Mouse (Mus musculus) brain, embryonic 18.5 days (tissue): ENCODE results near the gene Gm49325.

Experiments
- DNase-seq: peaks from one replicate; pipeline ENCODE4 v3.0.0-alpha.2; 2012; ENCODE audit warnings: low read depth, low spot score

Gm49325 gene

DNA sequence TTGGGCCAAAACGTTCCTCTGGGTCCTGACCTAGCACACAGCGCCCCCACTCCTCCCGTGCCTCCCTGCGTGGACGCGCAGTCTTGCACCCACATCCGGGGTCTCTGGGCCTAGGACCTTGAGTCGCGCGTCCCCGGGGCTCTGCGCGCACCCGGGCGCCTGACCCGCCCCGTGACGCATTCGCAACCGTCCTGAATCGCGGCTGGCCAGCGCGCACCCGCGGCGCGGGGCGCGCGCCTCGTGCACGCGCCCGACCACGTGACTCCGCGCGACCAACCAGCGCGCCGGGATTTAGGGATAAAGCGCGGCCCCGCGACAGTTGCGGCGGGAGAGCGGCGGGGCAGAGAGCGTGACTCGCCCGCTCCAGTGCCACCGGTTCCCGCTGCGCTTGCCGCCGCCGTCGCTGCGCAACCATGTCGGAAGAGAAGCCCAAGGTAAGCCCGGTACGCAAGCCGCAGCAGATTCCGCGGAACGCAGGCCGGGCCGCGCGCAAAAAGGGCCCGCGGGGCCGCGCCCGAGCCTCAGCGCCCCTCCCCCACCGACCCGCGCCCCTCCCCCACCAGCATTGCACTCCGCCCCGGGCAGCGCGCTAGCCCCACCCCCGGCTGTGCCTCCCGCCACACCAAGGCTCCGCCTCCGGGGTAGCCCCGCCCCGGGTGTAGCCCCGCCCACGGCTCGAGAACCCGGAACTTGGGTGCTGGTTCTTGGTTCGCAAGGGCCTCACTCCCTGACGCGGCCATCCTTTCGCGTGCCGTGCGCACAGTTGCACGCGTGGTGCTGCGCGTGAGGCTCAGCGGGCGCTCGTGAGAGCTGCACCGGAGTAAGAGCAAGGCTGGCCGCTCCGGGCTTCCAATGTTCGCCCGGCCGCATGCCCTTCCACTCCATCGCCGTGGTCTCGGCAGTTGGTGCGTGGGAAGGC is at the start of gene Gm49325, which contains the start of gene Sumo3:
TSS of gene Gm49325 (plus strand) at position 290 of the 919 bp plus-strand sequence.
TSS of gene Sumo3 (plus strand) at position 190 of the 919 bp plus-strand sequence.
- no peak for DNase-seq

DNA sequence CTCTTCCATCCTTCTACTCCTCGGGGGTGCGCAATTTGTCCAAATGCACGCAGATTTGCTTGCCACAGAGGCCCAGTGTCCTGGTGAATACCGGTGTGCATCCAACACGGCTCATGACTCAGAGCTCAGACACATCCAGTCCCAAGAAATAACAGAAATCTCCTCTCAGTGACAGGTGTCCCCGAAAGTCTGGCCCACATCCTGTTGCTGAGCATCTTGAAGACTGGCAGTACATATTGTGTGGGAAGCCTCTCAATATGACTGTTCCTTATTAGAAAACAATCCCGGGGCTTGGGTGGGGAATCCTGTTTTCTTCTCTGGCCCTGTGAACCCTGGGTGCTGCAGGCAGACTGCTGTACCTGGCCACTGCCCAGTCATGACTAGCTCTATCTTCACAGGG is 49.4 kb upstream of the Gm49325 start:
- no peak for DNase-seq

DNA sequence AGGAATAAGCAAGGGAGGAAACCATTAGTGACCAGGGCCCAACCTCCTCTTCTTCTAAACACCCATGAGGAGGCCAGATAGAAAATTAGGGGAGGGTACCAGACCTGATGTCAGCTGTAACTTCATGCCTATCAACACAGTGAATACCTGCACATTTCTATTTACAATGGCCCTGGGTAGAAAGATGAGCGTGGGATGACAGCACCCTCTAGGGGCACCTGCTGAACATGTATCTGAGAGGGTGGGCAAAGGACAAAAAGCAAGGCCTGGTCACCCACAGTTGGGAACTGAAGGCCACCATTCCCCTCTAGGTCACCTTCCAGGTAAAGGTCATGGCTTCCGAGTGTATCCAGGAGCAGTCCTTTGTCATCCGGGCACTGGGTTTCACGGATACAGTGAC is 48.4 kb upstream of the Gm49325 start:
- no peak for DNase-seq

DNA sequence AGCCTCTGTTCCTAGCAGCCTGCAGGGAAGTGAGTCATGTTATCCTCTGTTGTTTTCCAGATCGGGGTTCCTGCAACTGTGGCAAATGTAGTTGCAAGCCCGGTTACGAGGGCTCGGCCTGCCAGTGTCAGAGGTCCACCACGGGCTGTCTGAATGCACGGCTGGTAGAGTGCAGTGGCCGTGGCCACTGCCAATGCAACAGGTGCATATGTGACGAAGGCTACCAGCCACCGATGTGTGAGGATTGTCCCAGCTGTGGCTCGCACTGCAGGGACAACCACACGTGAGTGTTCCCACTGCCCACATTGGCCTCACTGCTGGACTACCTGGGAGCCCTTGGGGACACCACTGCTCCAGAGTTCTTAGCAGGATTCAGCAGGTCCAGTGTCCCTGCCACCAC is 45.9 kb upstream of the Gm49325 start:
- DNase-seq = no peak

DNA sequence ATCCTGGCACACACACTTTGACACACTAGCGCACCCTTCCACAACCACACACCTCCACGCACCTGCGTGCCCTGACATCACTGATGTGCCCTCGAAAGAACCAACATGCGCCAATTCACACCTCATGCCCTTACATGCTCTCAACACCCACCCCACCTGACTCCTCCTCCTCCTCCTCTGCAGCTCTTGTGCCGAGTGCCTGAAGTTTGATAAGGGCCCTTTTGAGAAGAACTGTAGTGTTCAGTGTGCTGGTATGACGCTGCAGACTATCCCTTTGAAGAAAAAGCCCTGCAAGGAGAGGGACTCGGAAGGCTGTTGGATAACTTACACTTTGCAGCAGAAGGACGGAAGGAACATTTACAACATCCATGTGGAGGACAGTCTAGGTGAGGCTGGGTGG is 45.2 kb upstream of the Gm49325 start:
- DNase-seq = no peak

DNA sequence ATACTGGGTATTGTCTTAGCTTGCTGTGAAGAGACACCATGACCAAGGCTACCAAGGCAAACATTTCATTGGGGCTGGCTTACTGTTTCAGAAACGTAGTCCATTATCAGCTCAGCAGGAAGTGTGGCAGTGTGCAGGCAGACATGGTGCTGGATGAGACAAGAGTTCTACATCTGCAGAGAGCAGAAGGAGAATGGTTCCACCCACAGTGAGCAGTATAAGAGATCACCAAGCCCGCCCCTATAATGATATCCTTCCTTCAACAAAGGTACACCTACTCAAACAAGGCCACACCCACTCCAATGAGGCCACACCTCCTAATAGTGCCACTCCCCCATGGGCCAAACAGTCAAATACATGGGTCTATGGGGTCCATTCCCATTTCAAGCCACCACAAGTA is 44.5 kb upstream of the Gm49325 start:
- no peak for DNase-seq

DNA sequence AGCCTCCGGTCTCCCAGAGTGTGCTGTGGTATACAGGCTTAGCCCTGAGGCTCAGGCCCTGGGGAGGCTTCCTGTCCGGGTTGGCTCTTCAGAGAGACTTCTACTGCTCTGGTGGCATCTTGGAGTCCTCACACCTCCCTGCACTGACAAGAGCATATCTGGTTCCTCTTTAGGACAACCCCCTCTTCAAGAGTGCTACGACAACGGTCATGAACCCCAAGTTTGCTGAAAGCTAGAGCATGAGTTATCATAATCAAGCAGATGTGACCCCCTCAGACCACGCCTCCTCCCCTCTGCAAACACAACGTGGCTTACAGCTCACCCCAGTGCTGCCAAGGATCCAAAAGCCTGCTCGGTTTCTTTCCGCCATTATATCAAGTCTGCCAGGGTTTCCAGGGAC is 41.0 kb upstream of the Gm49325 start:
- no peak for DNase-seq

DNA sequence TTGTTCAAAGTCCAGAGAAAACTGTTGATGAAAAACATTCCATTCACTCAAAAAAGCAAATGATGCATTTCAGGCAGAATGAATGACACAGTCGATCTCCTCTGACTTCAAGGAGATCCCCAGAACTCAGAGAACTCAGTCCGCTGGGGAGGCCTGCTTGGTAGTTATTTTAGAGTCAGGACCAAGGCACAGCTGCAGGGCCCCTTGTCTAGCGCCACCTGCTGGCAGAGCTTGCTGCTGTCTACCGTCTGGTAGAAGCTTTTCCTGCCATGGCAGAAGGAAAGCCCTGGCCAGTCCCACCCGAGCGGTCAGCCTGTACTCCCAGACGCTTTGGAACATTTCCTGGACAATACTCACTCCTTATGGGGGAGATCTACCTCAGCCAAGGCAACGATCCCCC is 39.3 kb upstream of the Gm49325 start:
- no peak for DNase-seq

DNA sequence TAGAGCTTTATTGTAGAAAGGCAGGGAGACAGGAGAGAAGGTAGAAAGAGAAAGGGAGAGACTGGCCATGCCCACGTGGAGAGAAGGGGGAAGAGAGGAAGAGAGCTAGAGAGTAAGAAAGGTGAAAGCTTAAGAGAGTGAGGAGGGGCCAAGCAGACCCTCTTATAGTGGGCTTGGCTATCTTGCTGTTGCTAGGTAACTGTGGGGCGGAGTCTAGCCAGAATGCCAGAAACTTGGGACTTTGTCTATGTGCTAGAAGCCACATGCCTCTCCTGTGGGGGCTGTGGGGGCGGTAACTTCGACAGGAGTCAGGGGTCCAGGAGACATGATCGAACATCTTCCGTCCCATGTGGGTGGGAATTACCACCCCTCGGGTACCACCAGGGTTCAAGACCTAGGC is 36.5 kb upstream of the Gm49325 start:
- DNase-seq = no peak

DNA sequence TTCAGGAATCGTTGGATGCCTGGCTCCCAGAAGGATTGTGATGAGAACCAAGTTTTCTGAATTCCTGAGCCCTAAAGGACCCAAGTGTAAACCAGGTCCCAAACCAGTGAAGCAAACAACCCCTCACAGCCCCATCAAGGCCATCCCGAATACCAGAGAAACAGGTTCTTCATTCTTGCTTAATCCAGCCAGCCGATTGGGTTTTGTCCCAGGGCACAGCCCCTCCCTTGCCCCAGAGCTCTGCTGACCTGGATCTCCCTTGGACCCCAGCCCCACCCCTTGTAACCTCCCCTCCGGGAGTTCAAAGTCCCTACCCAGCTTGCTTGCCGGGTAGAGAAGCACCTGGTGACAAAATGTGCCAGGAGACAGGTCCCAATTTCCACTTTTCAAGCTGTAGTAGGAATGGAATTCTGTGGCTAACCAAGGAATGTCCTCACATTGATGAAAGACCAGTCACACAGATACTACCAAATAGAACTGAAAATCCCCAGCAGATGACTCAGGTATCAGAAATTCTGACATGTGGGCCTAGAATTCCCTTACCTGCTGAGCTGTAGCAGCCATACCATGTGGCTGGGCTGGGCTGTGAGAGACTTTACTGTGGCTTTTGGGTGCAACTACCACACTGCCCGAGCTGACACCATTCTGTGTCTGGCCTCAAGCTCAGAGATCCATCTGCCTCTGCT is 35.9 kb upstream of the Gm49325 start:
- DNase-seq = no peak

DNA sequence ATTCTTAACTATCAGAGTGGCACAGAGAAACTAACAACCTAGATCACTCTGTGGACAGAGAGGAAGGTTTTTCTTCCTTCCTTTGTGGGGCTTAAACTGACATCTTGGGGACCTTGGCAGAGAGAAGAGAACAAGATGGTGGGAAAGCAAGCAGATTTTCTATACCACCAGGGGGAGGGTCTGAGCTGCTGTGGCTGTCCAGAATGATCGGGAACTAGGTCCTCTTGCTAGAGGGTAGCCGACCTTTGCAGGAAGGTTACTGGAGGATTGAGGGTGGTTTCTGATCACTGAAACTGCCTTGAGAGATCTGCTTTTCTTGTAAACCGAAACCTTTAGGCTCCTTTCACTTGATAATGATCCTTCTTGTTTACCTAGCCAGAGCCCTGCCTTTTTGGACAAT is 33.8 kb upstream of the Gm49325 start:
- DNase-seq = no peak

DNA sequence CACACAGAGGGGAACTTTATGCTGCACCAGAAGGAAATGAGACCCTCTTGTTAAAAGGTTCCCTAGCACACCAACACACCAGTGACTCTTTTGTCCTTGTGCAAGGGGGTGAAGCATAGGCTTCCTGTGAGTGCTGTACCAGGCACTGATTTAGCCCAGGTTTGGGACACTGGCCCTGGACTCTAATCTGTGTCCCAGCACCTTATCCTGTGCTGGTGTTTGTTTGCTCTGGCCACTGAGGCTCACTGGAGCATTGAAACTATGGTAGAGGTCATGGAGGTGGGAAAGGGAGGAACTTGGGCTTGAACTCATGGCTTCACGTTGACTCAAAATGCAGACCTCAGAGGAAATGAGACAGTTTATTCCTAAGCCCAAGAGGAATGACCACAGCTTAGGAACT is 32.8 kb upstream of the Gm49325 start:
- DNase-seq = no peak

DNA sequence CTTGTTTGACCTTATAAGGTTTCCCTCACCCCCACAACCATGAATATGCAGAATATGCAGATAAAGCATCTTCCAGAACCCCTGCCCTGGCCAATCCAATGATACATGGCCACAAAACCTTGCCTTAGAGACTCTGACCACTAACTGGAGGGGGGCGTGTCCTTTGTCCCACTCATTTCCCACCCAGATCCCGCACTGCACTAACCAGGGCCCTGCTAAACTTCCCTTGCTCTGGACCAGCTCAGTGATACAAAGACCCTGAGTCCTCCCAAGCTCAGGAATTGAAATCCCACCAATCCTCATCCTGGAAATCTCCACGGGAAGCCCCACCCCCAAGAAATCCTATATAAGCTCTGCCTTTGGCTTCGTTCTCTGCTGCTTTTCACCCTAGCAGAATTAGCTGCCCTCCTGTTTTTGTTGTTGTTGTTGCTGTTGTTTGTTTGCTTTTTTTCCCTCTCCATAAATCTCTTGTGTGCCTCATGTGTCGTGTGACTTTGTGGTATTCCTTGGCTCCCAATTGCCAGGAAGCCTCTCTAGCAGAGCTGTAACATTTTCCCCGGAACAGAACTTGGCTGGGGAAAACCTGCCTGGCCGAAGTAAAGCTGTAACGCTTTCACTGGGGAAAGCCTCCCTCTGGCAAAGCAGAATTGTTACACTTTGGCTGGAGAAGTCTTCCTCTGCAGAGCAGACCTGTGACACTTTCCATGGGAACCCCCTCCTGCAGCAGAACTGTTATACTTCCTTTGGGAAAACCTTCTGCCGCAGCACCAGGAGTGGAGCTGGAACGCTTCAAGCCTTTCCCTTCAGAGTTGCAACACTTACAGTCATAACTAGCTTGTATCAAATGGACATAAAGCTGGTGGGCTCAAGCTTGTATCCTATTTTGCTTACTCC is 25.7 kb upstream of the Gm49325 start:
- no peak for DNase-seq

DNA sequence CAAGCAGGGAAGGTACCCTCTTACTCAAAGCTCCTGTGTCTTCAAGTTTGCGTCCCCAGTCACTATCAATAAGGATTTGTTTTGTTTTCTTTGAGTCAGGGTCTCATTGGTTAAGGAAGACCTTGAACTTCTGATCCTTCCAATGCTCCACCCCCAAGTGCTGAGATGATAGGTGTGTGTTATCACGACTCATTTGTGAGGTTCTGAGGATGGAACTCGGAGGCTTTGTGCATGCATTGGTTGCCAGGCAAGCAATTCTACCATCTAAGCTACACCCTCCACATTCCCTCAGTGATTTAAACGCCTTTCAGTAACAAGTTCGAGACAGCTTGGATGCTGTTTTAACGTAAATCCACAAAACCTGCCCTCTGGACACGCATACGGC is 25.0 kb upstream of the Gm49325 start:
- no peak for DNase-seq

DNA sequence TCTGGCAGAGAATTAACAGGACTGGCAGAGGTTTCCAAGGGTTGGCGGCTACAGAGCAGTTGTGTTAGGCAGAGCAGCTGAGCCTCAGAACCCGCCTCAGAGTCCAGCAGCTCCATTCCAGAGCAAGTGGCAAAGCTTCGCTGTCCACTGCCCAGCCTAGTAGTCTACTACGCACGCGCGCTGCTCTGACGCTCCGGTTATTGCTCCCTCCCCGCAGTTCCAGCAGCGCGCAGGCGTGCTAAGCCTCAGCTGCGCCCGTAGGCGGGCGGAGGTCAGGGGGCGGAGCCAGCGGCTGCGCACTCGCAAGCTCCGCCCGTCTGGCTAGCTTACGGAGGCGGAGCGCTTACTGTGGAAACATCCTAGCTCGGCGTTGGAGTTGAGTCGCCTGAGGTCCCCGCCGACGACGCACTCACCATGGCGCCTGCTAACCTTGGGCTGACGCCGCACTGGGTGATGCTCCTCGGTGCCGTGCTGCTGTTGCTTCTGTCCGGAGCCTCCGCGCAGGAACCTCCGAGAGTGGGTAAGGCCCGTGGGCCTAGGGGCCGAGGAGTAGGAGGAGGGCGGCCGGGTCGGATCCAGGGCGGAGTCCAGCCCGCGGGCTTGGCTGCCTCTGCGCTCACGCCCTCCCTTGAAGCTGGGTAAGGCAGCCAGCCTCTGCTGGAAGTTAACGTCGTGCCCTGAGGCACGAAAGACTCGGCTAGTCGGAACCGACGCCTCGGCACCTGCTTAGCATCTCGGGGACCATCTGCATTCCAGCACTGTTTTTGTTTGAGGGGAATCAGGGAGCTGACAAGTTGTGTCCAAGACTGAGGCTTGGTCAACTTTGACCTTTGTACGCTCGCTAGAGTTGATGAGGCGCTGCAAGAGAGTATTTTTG is 24.4 kb upstream of the Gm49325 start, which contains the start of gene Pttg1ip:
TSS of gene Pttg1ip (plus strand) at position 313 of the 877 bp plus-strand sequence.
- DNase-seq = peak; percentile 94

DNA sequence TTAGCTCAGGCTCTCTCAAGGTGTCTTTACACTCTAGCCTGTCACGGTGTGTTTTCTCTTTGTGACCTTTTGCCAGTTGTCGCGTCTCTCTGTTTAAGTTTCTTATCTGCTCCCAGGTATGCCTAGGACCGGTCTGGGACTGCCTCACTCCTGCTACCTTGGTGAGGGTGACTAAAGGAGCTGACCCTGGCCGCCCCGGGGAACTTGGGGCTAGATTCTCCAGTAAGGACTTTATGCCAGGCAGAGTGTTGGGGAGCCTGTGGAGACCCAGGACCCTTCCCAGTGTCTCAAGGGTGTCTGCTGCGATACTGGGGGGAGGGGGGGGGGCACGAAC is 23.7 kb upstream of the Gm49325 start:
- no peak for DNase-seq

DNA sequence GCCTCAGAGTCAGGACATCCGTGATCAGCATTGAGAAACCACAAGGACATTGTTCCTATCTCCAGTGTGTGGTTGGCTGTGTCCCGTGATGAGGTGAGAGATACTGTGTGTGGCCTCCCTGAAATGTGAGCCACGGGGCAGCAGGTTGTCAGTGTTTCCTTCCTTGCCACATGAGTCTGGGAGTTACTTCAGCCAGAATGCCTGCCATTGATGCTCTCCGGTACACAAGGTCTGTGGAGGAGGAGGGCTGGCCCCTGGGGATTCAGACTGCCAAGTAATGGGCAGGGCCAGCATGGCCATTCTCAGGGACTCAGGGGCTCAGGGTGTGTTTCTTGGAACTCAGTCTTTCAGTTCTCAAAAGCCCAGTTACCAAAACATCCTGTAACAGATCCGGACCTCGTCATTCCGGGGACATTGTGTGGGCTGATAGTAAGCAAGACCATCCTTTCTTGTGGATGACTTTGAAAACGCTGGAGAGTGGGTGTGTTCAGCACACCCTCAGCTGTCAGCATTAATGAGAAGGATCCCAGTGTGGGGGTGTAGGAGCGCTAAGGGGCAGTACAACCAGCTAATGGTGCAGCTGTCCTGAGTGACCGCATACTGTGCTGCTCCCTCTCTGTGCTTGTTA is 22.1 kb upstream of the Gm49325 start:
- DNase-seq = no peak

DNA sequence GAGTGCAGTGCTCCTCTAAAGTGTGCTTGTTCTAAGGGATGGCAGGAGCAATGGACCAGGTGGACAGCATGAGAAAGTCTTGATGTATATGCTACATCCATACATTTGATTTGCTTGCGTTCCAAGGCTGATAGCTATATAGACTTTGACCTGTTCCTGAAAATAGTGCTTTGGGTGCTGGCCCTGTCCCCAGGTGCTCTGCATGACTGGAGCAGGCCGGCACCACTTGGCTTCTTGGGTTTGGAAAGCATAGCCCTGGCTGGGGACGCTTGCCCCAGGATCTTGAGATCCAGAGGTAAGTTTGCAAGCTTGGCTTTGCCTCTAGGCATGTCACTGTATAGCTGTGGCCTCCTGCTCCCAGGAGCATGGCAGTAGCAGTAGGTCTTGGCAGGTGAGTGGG is 19.4 kb upstream of the Gm49325 start:
- no peak for DNase-seq

DNA sequence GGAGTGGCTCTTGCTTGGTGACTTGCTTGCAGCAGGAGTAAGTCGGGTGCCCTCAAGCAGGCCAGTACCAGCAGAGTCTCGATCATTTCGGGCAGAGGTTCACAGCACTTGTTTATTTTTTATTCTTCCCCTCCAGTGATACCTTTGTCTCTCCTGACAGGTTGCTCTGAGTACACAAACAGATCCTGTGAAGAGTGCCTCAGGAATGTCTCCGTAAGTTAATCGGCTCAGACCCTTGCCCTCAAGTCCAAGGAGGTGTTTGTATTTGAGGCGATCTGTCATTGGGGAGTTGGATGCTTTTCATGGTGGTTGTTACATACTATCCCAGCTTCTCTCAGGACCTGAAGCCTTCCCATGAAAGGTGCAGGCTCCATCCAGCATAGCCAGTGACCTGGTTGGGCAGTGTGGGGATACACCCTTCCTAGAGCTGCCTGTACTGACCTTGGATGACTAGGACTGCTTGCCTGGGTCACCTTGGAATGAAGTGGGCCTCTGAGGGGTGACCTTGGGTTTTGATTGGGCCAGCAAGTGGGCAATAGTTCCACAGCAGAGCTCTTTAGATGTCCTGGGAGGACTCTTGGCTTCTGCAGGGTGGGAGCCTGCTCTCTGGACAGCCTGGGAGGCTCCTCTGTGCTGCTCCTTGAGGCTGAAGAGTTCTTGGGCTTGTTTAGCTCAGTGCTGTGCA is 18.8 kb upstream of the Gm49325 start:
- no peak for DNase-seq

DNA sequence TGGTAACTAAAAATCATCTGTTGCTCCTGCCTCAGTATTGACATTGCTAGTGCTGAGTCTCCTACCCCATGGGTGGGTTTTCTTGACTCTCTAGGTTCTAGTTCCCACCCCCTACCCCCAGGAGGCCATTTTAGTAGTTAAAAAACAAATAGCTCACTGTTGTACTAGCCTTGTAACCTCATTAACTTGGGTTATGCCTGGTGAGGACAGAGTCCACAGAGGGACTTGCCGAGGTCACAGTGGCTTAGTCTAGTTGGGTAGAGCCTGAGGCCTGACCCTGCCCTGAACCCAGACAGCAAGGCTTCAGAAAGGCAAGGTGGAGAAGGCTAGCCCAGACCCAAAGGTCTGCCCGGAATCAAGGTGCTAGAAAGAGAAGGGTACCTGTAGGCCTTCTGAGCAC is 18.0 kb upstream of the Gm49325 start:
- DNase-seq = no peak
